Mouse (Mus musculus): Measurements from ENCODE around the gene Cnih3.

The Cnih3 gene

GRCm38 (mm10) chr1:181353200-181354097 is 1.0 kb downstream of the Cnih3 start:
- no peak for DNase-seq (ENCODE audit: low spot score)

GRCm38 (mm10) chr1:181355683-181356082 is 3.3 kb downstream of the Cnih3 start:
- no peak for DNase-seq (ENCODE audit: low spot score)

- no peak for DNase-seq (ENCODE audit: low spot score)
Observed at GRCm38 (mm10) chr1:181357870-181358269, 5.4 kb downstream of the Cnih3 start.

GRCm38 (mm10) chr1:181358526-181358925 is 6.1 kb downstream of the Cnih3 start:
- DNase-seq (ENCODE audit: low spot score) = no peak

- no peak for DNase-seq (ENCODE audit: low spot score)
Observed at GRCm38 (mm10) chr1:181360732-181361131, 8.3 kb downstream of the Cnih3 start.

- no peak for DNase-seq (ENCODE audit: low spot score)
Observed at GRCm38 (mm10) chr1:181364025-181364424, 11.6 kb downstream of the Cnih3 start.

GRCm38 (mm10) chr1:181365376-181365775 is 12.9 kb downstream of the Cnih3 start:
- no peak for DNase-seq (ENCODE audit: low spot score)

GRCm38 (mm10) chr1:181368789-181369570 is 16.6 kb downstream of the Cnih3 start:
- DNase-seq (ENCODE audit: low spot score) = no peak

- no peak for DNase-seq (ENCODE audit: low spot score)
Observed at GRCm38 (mm10) chr1:181370370-181370769, 17.9 kb downstream of the Cnih3 start.

- no peak for DNase-seq (ENCODE audit: low spot score)
Observed at GRCm38 (mm10) chr1:181371226-181371625, 18.8 kb downstream of the Cnih3 start.

- no peak for DNase-seq (ENCODE audit: low spot score)
Observed at GRCm38 (mm10) chr1:181372306-181372705, 19.9 kb downstream of the Cnih3 start.

- DNase-seq (ENCODE audit: low spot score) = no peak
Observed at GRCm38 (mm10) chr1:181374627-181375374, 22.4 kb downstream of the Cnih3 start.

- no peak for DNase-seq (ENCODE audit: low spot score)
Observed at GRCm38 (mm10) chr1:181376431-181376830, 24.0 kb downstream of the Cnih3 start.

GRCm38 (mm10) chr1:181379664-181380063 is 27.2 kb downstream of the Cnih3 start:
- no peak for DNase-seq (ENCODE audit: low spot score)

GRCm38 (mm10) chr1:181381410-181382010 is 29.1 kb downstream of the Cnih3 start:
- DNase-seq (ENCODE audit: low spot score) = no peak

GRCm38 (mm10) chr1:181389264-181389663 is 36.8 kb downstream of the Cnih3 start:
- DNase-seq (ENCODE audit: low spot score) = no peak

- no peak for DNase-seq (ENCODE audit: low spot score)
Observed at GRCm38 (mm10) chr1:181392489-181392888, 40.1 kb downstream of the Cnih3 start.

GRCm38 (mm10) chr1:181393250-181394149 is 41.1 kb downstream of the Cnih3 start:
- peak; percentile 24 for DNase-seq (ENCODE audit: low spot score)

- DNase-seq (ENCODE audit: low spot score) = no peak
Observed at GRCm38 (mm10) chr1:181395234-181395828, 42.9 kb downstream of the Cnih3 start.

- DNase-seq (ENCODE audit: low spot score) = no peak
Observed at GRCm38 (mm10) chr1:181399179-181399578, 46.8 kb downstream of the Cnih3 start.
